Mouse (Mus musculus) right cerebral cortex, adult 18-20 months (tissue): ENCODE measurements around the gene Gm8247.
"Not testable (repeated sequence)": the region's sequence is repeated elsewhere in the genome, so short reads cannot be mapped to it uniquely, and the experiment has no call there.

ENCODE experiments used
- DNase-seq: peaks from one replicate; pipeline ENCODE4 v3.0.0; 2022; ENCODE audit warnings: mixed read lengths

The Gm8247 gene

GRCm38 (mm10) chr14:44582853-44583252 is at the start of gene Gm8247:
Gene Gm8247, plus strand, starts transcription at chr14:44583153.
- not testable (repeated sequence) for DNase-seq

- not testable (repeated sequence) for DNase-seq
Measured at GRCm38 (mm10) chr14:44547961-44548360, 35.0 kb upstream of the Gm8247 start.

GRCm38 (mm10) chr14:44591765-44592164 is 8.8 kb downstream of the Gm8247 start:
- not testable (repeated sequence) for DNase-seq

GRCm38 (mm10) chr14:44627737-44628136 is 44.8 kb downstream of the Gm8247 start, which contains the start of gene Gm5624:
Gene Gm5624, minus strand, starts transcription at chr14:44627938.
- DNase-seq, result not testable (repeated sequence)
